Mouse (Mus musculus): ENCODE results near the gene Dusp16.

Dusp16 gene

DNA sequence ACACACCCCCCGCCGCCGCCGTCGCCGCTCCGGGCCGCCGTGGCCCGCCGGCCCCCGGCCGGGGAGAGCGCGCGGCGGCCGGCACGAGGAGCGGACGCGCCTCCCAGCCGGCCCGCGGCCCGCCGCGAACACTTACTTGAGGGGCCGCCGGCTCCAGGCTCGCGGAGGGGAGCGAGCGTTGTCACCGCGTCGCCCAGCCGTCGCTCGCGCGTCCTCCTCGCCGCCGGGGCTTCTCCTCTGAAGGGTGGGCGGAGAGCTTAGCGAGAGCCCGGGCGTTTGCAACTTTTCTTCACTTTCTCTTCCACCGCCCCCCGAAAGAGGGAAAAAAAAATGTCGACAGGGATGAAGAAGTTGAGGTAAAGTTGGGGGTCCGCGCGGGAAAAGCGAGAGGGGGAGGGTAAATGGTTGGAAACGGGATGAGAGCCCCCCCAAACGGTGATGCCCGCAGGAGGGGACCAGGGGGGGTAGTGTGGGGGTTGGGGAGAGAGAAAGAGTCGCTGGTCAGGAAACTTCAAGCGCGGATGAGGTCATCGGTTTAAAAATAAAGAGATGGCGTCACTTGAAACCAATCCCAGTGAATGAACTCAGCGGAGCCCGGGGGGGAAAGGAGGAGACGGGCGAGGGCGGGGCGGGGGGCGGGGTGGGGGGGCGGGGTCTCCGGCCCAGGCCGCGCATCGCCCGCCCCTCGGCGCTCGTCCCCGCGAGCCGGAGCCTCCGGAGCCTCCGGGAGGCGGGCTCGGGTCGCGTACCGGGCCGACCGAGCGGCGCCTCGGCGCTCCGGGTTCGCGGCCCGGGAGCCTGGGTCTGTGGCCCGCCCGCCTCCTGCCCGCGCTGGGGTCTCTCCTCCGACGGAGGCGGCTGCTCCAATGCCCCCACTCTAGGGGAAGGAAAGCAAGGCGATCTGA is at the start of gene Dusp16:
Gene Dusp16 (minus strand): TSS at position 485 of the 905 bp plus-strand sequence.
- DNase-seq (ENCODE audit: low spot score in 2 of 2) = peak; percentile 85

DNA sequence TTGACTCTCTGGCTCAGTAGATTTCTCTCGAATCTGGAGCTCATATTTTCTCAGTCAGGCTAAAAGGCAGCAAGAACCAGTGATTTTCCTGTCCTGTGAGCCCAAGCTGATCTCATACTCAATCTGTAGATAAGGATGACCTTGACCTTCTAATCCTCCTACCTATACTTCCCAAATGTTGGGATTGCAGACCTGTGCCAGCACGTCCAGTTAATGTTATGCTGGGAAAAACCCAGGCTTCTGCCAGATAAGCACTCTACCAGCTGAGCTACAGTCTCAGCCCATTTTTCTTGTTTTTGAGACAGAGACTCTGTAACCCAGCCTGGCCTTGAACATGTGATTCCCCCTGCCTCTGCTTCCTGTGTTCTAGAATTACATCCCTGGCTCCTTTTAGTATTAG is 47.9 kb upstream of the Dusp16 start:
- no peak for DNase-seq (ENCODE audit: low spot score in 2 of 2)

DNA sequence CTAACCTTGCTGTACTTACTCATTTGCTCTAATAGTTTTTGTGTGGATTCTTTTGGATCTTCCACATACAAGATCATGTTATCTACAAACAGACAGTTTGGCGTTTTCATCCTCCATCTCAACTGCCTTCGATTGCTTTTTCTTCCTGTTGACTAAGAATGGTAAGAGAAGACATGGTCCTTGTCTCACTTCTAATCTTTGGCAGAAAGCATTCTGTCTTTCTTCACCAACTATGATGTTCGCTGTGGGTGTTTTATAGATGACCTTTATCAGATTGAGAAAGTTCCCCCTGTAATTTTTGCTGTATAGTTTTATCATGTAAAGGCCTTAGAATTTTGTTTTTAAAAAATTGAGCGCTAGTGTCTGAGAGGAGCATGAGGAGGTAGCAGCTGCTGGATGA is 45.7 kb upstream of the Dusp16 start:
- no peak for DNase-seq (ENCODE audit: low spot score in 2 of 2)

DNA sequence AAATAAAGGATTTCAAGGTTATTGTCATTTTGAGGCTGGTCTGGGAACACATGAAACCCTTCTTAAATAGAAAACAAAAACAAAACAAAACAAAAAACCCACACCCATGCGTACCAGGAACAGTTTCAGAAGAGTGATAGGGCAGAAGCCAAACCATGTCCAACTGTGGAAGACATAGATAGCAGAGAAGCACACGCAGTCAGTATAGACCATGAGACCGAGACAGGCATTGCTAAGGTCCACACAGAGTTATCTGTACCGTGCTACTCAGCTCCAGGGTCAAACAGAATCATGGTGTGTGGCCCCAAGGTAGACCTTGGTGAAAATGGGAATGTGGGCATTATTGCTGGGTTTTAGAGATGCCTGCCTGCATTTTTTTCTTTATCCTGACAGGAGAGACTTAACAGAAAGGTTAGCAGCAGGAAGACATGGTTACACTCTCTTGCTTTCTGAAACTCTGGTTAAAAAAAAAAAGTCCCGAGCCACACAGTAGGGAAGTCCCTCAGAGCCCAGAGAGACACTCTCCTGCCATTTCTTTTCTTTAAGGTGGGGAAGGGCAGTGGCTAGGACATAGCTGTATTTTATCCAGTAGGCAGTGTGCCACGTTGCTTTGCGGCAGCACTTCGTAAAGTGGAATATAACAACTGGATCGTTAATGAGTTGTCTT is 42.3 kb upstream of the Dusp16 start:
- no peak for DNase-seq (ENCODE audit: low spot score in 2 of 2)

DNA sequence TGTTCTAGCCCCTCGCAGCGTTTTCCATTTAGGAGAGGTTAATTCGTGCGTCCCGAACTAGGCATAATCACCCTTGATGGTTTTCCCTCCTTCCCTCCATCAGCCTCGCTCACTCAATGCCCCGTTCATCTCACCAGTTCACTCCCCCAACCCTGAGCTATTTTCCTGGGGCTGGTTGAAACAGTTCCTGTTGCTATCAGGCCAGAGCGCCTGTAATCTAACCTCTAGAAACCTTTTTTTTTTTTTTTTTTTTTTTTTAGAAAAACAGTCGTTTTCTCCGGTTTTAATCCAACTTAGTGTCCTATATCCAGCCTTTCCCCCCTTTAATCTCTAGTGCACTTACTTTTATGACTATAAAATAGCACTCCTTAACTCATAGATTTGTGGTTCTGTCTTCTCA is 38.4 kb upstream of the Dusp16 start:
- DNase-seq (ENCODE audit: low spot score in 2 of 2) = no peak

DNA sequence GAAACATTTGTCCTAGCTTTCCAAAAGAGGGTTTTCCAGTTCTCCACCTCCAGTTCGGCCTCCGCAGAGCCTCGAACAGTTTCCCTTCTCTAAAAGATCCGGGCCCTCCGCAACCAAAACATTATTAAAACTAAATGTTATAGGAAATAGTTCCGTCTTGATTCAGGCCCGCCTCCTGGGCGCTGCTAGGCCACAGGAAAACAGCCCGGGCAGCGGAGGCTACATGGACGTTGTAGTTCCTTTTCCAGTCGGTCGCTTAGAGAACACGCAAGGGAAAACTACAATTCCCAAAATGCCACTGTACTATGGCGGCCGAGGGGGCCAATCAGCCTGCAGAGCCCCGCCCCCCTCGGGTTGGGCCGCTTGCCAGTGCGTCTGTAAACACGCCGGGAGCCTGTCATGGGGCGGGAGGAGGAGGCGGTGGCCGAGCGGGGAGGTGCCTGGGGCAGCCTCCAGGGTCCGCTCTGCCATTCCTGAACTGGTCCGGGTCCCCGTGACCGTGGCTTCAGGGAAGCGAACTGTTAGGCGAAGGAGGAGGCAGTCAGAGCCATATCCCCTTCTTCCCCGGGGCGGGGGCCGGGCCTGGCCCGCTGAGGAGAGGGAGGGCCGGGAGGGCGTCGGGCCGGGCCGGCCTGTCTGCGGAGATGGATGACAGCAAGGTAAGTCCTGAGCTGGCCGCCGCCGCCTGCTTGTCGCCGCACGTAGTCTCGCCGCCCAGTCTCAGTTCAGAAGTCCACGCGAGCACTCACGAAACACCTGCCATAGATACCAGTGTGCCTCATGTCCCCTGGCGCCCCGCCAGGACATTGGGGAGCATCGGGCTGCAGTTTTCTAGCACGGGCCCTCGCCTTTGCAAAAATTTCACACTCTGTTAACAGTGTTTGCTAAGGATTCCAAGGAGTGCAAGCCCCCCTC is 37.6 kb upstream of the Dusp16 start, which contains the start of gene Crebl2:
Gene Crebl2 (plus strand): TSS at position 369 of the 915 bp plus-strand sequence.
- DNase-seq (ENCODE audit: low spot score in 2 of 2) = peak; percentile 98

DNA sequence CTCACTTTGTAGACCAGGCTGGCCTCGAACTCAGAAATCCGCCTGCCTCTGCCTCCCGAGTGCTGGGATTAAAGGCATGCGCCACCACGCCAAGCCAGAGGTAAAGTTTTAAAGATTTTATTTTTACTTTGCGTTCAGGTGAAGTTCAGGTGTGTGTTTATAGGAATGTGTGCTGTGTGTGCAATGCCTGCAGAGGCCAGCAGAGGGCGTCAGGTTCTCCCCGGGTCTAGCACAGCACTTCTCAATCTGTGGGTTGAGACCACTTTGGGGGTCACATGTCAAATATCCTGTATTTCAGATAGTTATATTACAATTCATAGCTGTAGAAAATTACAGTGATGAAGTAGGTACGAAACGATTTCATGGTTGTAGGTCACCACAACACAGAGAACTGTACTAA is 30.4 kb upstream of the Dusp16 start:
- DNase-seq (ENCODE audit: low spot score in 2 of 2) = peak in 1 of 2 experiments; percentile 34

DNA sequence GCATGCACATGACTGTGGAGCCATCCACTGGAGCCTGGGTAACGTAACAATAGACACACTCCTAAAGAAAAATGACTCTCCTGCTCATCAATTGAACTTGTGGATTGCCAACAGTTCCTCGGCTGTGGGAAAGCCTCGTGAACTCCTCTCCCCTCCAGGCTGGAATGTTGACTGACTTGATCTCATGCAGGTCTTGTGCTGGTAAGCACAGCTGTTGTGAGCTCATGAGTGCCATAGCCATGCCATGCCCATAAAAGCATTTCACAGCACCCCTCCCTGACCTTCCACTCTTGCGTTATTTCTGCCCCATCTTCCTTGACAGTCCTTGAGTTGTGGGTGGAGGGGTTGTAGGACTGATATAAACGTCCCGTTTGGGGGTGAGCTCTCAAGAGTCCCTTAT is 28.0 kb upstream of the Dusp16 start:
- DNase-seq (ENCODE audit: low spot score in 2 of 2) = no peak

DNA sequence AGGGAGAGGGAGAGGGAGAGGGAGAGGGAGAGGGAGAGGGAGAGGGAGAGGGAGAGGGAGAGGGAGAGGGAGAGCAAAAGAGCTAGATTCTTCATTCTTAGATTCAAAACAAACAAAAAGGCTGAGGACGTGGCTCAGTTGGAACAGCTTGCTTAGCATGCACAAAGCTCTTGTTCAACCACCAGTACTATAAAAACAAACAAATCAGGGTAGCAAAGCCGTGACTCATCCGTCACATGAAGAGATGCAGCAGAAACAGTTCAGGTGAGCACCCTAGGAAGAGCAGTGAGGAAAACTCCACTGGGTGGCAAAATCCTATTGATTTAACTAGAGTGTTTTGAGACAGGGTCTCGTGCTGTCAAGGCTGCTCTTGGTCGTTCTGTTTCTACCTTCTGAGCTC is 27.3 kb upstream of the Dusp16 start:
- no peak for DNase-seq (ENCODE audit: low spot score in 2 of 2)

DNA sequence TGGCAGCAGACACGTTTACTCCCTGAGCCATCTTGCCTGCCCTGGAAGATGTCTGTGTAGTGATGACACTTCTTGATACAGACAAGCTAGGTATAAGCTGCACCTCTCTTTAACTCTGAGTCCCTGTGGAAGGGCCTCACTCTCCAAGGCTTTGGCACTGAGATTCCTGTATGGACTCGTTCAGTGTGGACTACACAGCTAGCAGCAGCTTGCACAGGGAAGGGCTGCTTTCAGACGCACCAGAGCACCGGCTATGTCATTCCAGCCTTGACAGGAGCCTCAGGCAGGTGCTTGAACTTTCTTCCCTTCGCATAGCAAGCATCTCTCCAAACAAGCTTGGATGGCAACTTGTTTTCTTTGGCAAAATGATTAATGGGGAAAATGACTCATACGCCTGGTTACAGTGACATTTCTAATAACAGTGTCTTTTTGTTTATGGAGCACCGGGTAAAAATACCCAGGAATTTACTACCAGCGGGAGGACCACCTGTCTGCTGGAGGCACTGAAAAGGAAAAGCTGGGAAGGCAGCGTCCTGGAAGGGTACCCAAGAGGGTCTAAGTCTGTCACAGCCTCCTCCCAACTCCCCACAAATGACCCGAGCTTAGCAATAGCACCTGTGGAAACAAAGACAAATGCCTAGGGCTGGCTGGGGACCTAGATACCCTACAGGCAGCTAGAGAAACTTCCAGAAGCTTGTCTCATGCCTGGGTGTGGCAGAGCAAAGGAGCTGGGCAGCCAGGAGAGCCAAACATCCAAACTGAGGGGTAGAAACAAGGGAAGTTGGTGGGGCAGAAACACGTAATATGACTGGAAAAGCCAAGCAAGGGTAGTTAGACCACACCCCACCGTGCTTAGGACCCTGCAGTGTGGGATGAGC is 24.9 kb upstream of the Dusp16 start:
- no peak for DNase-seq (ENCODE audit: low spot score in 2 of 2)

DNA sequence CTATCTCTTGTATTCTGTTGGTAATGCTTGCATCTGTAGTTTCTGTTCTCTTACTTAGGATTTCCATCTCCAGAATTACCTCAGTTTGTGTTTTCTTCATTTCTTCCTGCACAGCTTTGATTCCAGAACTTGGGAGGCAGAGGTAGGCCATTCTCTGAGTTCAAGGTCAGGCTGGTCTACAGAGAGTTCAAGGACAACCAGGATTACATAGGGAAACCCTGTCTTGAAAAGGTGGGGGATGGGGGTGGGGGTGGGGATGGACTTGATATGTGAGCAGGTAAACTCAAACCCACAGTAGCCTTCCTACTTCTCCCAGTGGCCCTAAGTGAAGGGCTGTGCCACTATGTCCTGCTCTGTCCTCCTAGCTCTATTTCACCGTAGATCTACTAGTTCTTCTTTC is 20.6 kb upstream of the Dusp16 start:
- no peak for DNase-seq (ENCODE audit: low spot score in 2 of 2)

DNA sequence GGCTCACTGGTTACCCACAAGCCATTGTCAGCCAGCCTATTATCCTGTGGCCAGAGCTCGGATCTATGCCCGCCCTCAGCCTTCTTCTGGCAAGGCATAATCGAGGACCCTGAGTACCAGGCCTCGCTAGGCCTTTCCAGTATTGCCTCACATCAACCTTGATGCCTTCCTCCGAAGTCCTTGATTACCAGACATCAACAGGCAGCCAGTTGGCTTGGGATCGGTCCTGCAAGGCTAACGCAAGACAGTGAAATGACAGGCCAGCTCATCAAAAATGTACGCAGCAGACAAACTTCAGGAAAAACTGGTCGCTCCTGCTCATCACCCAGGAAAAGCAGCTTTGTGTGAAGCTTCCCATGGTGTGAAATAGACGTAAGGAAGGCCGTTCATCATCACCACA is 15.4 kb upstream of the Dusp16 start:
- DNase-seq (ENCODE audit: low spot score in 2 of 2) = no peak

DNA sequence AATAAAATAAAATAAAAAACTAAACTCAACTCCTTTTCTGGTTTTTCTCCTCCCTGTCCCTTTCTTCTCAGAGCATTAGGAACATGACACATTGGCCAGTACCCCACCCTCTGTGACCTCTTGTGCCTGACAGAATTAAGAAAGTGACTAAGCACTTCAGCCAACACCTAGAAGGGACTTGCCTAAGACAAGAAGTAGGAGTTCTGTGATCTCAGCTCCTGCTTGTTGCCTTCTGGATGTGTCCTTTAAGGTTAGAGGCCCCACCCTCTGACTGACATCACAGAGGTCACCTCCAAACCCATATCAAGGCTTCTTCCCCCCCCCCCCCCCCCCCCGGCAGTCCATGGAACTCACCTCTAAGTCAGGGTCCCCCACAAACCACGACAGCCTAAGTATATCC is 14.7 kb upstream of the Dusp16 start:
- no peak for DNase-seq (ENCODE audit: low spot score in 2 of 2)

DNA sequence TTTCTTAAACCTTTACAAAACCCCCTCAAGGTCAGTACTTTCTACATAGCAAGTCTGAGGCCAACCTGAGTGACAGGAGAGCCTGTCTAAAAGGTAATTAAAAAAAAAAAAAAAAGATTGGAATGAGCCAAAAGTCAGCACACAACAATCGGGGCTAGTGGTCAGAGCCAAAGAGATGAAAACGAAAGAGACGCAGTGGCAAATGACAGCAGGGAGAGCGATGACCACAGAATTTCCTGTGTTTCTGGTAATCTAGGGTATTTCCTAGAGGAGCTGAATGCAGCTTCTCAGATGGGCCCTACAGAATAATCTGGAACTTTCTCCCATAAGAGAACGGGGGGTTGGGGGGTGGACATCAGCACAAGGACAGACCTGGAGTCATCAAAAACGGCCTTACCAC is 13.7 kb upstream of the Dusp16 start:
- no peak for DNase-seq (ENCODE audit: low spot score in 2 of 2)

DNA sequence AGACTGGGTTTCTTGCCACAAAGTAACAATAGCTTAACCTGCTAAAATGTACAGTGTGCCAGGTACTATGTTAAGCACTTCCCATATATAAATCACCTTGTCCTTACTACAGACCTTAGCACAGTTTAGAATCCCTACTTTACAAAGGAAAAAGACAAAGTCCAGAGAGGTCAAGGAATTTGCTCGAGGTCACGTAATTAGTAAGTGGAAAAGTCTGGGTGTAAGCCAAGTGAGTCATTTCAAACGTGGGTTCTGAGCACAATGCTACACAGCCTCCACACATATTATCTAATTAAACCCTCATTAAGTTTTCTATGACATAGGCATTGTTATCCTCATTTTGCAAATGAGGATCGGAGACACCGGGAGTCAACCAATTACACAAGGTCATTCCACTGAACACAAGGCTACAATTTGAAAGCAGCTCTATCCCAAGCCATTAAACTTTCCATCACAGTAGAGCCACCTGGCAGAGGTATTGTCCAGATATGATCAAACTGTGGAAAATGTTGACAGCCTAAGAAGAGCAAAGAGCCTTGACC is 12.4 kb upstream of the Dusp16 start:
- DNase-seq (ENCODE audit: low spot score in 2 of 2) = no peak

DNA sequence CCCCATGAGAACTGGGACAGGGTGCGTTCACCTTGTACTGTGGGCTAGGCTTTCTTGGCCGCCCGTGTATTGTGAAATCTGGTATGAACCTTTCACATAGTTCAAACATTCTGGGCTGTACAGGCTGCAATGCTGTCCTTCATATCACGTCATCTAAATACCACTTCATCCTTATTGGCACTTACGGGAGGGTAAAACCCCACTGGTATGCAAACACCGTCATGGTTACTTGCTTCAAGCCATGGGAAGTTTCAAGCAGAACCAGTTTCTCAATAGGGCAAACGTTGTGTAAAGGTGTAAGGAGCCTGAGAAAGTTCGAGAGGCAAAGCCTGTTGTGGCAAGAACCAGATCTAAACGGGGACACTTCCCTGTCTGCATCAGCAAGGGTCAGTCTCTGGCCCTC is 10.2 kb upstream of the Dusp16 start:
- DNase-seq (ENCODE audit: low spot score in 2 of 2) = peak in 1 of 2 experiments; percentile 31

DNA sequence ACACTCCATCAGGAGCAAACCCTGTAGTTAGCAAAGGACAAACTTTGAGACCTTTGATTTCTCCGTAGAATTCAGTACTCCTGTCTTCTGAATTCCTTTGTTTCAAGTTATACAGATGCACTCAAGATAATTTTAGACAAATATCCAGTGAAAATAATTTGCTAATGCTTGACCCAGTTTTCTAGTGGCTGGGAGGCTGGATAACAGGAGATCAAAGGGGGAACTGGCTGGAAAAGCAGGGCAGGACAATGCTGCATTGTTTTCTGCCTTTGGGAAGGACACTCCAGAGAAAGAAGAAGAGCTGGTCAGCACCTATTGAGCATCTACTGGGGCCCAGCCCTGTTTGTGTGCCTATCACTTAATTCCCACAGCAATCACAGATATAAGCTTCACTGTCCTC is 9.1 kb upstream of the Dusp16 start:
- DNase-seq (ENCODE audit: low spot score in 2 of 2) = no peak

DNA sequence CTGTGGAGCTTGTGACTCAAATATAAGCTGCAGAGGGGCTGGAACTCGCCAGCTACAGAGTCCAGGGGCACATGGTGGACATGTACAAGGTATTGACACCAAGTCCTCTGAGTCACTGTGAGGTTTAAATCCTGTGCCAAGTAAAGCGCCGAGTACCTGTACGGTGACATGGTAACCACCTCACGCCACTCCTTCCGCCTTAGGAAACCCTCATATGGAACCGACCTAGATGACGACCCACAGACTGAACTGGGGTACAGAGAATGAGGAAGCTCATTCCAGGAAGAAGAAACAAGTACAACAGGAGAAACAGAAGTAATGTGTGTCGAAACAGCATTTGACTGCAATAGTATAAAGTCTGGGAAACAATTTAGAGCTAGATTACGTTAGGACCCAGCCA is 3.9 kb upstream of the Dusp16 start:
- DNase-seq (ENCODE audit: low spot score in 2 of 2) = peak in 1 of 2 experiments; percentile 7

DNA sequence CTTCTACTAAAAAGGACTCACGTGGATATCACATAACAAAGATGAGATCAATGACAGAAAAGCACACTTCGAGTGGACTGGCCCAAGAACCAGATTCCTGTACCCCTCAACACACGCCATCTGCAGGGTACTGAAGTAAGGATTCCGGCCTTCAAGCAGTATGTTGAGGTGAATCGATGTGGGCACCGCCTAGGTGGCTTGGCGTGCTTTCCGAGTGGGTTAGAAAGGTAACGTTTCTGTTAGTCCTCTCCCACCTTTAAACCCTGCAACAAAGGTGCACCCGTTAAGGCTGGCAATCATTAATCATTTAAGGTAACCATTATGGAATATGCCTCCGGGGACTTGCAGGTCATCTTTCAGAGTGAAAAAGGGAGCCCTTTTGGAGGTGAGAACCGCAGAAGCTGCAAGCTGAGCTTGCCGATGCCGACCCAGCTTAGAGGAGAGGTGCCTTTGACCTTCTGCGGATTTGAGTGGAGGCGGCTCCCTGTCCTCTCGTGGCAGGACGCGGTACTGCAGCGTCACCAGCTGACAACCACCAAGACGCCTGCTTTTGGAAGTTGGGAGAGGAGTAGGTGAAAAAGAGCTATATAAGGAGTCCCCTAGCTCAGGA is 1.6 kb upstream of the Dusp16 start:
- DNase-seq (ENCODE audit: low spot score in 2 of 2) = peak; percentile 66 to 79

DNA sequence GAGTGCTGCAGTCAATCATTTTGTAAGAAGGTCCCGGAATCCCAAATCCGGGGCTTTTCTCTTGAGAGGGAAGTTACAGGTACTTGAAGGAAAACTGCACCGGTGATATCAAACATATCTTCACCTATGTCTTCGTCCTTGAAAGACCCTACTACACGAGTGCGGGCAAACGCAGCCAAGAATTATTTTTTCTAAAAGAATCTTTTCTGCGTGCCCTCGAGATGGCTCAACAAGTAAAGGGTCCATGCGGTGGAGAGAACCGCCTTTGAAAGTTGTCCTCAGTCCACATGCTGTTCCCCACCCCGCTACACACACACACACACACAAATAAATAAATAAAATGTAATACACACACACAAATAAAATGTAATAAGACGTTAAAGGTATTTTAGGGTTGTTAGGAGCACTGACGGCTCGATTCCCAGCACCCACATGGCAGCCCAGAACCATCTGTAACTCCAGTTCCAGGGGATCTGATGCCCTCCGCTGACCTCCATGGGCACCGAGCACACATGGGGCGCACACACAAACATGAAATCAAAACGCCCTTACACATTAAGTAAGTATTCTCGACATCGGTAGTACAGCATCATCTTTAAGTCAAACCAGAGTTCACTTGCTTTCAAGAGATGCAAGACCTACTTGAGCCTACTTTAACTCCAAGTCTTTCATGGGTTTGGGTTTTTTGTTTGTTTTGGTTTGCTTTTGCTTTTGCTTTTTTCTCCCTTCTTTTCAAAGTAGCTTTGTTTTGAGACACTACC is 801 bp upstream of the Dusp16 start:
- DNase-seq (ENCODE audit: low spot score in 2 of 2) = no peak
